In genomic region chr10:80561116-80561944, GRCm38 (mm10) we compare ENCODE assay signal across 8 mouse cellular contexts. TPM values are rescaled to one million over a fixed set of nuclear protein-coding genes. Genes with fewer than 3 reads are reported as not detected.
DNase-seq lines count a peak whose midpoint lies in the region; ATAC-seq and TF ChIP-seq lines count a peak whose summit lies in the region.

TSS of gene Rexo1 (minus strand) at chr10:80561560.

- under 1% methylated on average over 72 of the region's 72 CpGs for WGBS in heart, embryonic 12.5 days
- under 1% methylated on average over 57 of the region's 72 CpGs for WGBS in kidney, postnatal 0 days
- under 1% methylated on average over 72 of the region's 72 CpGs for WGBS in liver, embryonic 11.5 days
- under 1% methylated on average over 71 of the region's 72 CpGs for WGBS in stomach, embryonic 14.5 days

- H3K9me3 ChIP-seq in heart, embryonic 12.5 days (replicated peaks), result no peaks in the 10 kb centered on the region
- no peaks in the 10 kb centered on the region for H3K9me3 ChIP-seq in kidney, postnatal 0 days (replicated peaks; ENCODE audit: low read length)
- no peaks in the 10 kb centered on the region for H3K9me3 ChIP-seq in liver, embryonic 11.5 days (ENCODE audit: control insufficient read depth, low read length)
- no peaks in the 10 kb centered on the region for H3K9me3 ChIP-seq in stomach, embryonic 14.5 days (ENCODE audit: control insufficient read depth, low read depth, low read length)

- peak within 1 kb of the TSS; percentile 94 for H3K4me3 ChIP-seq in heart, embryonic 12.5 days
- H3K4me3 ChIP-seq in kidney, postnatal 0 days (replicated peaks; ENCODE audit: low read depth, low read length), result peak within 1 kb of the TSS; percentile 85
- H3K4me3 ChIP-seq in liver, embryonic 11.5 days (ENCODE audit: low read depth, low read length), result peak within 1 kb of the TSS; percentile 98
- H3K4me3 ChIP-seq in stomach, embryonic 14.5 days (ENCODE audit: low read depth, low read length), result peak within 1 kb of the TSS; percentile 98

- H3K36me3 ChIP-seq in heart, embryonic 12.5 days, result no peaks in the 10 kb centered on the region
- H3K36me3 ChIP-seq in kidney, postnatal 0 days (ENCODE audit: insufficient read depth, low read length), result no peaks in the 10 kb centered on the region
- H3K36me3 ChIP-seq in liver, embryonic 11.5 days (ENCODE audit: control insufficient read depth, insufficient read depth, low read length), result no peaks in the 10 kb centered on the region
- H3K36me3 ChIP-seq in stomach, embryonic 14.5 days (ENCODE audit: control insufficient read depth, insufficient read depth, low read length), result no peaks in the 10 kb centered on the region; the same call in 1 of the 2 replicates

- peak; percentile 82 for TF ChIP-seq CTCF in kidney, postnatal 0 days (IDR thresholded peaks at IDR 0.05; ENCODE audit: low read depth)

- peak; percentile 94 for DNase-seq in CD4-positive helper T cell, adult 2 months (ENCODE audit: low read depth, low spot score)
- peak; percentile 91 for DNase-seq in brain, embryonic 18.5 days (ENCODE audit: low read depth, low spot score)
- DNase-seq in kidney, postnatal 0 days (ENCODE audit: low spot score), result peak; percentile 98
- peak; percentile 95 for DNase-seq in liver, embryonic 11.5 days (ENCODE audit: low spot score)
- peak; percentile 97 for DNase-seq in naive thymus-derived CD4-positive, alpha-beta T cell, adult 2 months (ENCODE audit: low read depth)

- no peaks in the 10 kb centered on the region for H3K27me3 ChIP-seq in heart, embryonic 12.5 days (replicated peaks)
- H3K27me3 ChIP-seq in kidney, postnatal 0 days (ENCODE audit: insufficient read depth, low read length), result no peaks in the 10 kb centered on the region
- H3K27me3 ChIP-seq in liver, embryonic 11.5 days (replicated peaks; ENCODE audit: control insufficient read depth, insufficient read depth, low read length), result no peaks in the 10 kb centered on the region
- H3K27me3 ChIP-seq in stomach, embryonic 14.5 days (ENCODE audit: control insufficient read depth, insufficient read depth, low read length), result no peaks in the 10 kb centered on the region

- peak within 1 kb of the TSS; percentile 84 for H3K27ac ChIP-seq in heart, embryonic 12.5 days (ENCODE audit: poor library complexity, severe bottlenecking)
- H3K27ac ChIP-seq in kidney, postnatal 0 days, result peak within 1 kb of the TSS; percentile 89
- H3K27ac ChIP-seq in liver, embryonic 11.5 days (ENCODE audit: low read depth, low read length), result peak within 1 kb of the TSS; percentile 76
- H3K27ac ChIP-seq in stomach, embryonic 14.5 days (ENCODE audit: low read length), result peak within 1 kb of the TSS; percentile 91

- H3K4me1 ChIP-seq in heart, embryonic 12.5 days (replicated peaks), result peaks cover 44% of the 10 kb centered on the region
- H3K4me1 ChIP-seq in kidney, postnatal 0 days (replicated peaks; ENCODE audit: insufficient read depth, low read length), result peaks cover 15% of the 10 kb centered on the region
- H3K4me1 ChIP-seq in liver, embryonic 11.5 days (replicated peaks; ENCODE audit: control insufficient read depth, insufficient read depth, low read length), result peaks cover 32% of the 10 kb centered on the region
- peaks cover 15% of the 10 kb centered on the region for H3K4me1 ChIP-seq in stomach, embryonic 14.5 days (ENCODE audit: control insufficient read depth, insufficient read depth, low read length)

- H3K9ac ChIP-seq in heart, embryonic 12.5 days, result peak within 1 kb of the TSS; percentile 96
- peak within 1 kb of the TSS; percentile 98 for H3K9ac ChIP-seq in kidney, postnatal 0 days (ENCODE audit: low read depth, low read length)
- H3K9ac ChIP-seq in liver, embryonic 11.5 days (ENCODE audit: low read depth, low read length), result peak within 1 kb of the TSS; percentile 95
- H3K9ac ChIP-seq in stomach, embryonic 14.5 days (replicated peaks; ENCODE audit: low read depth, low read length), result peak within 1 kb of the TSS; percentile 89

- H3K4me2 ChIP-seq in heart, embryonic 12.5 days, result peak within 1 kb of the TSS; percentile 92
- H3K4me2 ChIP-seq in kidney, postnatal 0 days (ENCODE audit: low read length), result peak within 1 kb of the TSS; percentile 89
- peak within 1 kb of the TSS; percentile 62 for H3K4me2 ChIP-seq in liver, embryonic 11.5 days
- H3K4me2 ChIP-seq in stomach, embryonic 14.5 days (replicated peaks; ENCODE audit: low read depth, low read length), result peak within 1 kb of the TSS; percentile 94

- peak; percentile 84 for ATAC-seq in erythroid progenitor cell, adult 5-6 weeks (replicated peaks; ENCODE audit: low FRiP score, poor library complexity, severe bottlenecking)
- ATAC-seq in heart, embryonic 12.5 days (ENCODE audit: insufficient number of reproducible peaks, low FRiP score), result peak; percentile 81
- peak; percentile 72 for ATAC-seq in kidney, postnatal 0 days (replicated peaks; ENCODE audit: low FRiP score, low read depth)
- peak; percentile 79 for ATAC-seq in liver, embryonic 11.5 days (replicated peaks; ENCODE audit: low FRiP score)
- peak; percentile 87 for ATAC-seq in stomach, embryonic 14.5 days (ENCODE audit: insufficient number of reproducible peaks, insufficient read depth, low FRiP score, low read depth)

RNA-seq across cellular contexts. Expression of gene Rexo1, which starts in this region (rescaled TPM):
- total RNA-seq in erythroid progenitor cell, adult 5-6 weeks (2015; ENCODE audit: low replicate concordance), result 33.5 and 35.7 TPM in 2 replicates
- 16.3 and 25.7 TPM in 2 replicates for total RNA-seq in erythroid progenitor cell, adult 5-6 weeks (2017; ENCODE audit: low replicate concordance)
- 21.5 and 22.2 TPM in 2 replicates for polyA plus RNA-seq in heart, embryonic 12.5 days (2016; fragmentation: Nextera tagmentation; extraction: Ambion mirVana)
- 16.8 and 17.3 TPM in 2 replicates for polyA plus RNA-seq in kidney, postnatal 0 days (2015; fragmentation: Nextera tagmentation; extraction: Ambion mirVana)
- 31.8 and 33.4 TPM in 2 replicates for polyA plus RNA-seq in liver, embryonic 11.5 days (2014; fragmentation: Nextera tagmentation; extraction: Ambion mirVana)
- polyA plus RNA-seq in stomach, embryonic 14.5 days (2014; fragmentation: Nextera tagmentation; extraction: Ambion mirVana), result 22.9 and 24.3 TPM in 2 replicates

Comparison
In these comparisons a context has a peak if more than half of its experiments do, and no peak if none do; other contexts are left out.
1. Peak in every context shown above with its lines: DNase-seq, ATAC-seq, H3K4me3 ChIP-seq and H3K27ac ChIP-seq.